Mouse (Mus musculus): ENCODE results near the gene Bdh1. TPM values are rescaled to one million over a fixed set of nuclear protein-coding genes. Genes with fewer than 3 reads are reported as not detected.

Bdh1 gene
- total and polyA plus RNA-seq, 2 experiments from 2014 or later = 4.2 to 9.5 TPM

DNA sequence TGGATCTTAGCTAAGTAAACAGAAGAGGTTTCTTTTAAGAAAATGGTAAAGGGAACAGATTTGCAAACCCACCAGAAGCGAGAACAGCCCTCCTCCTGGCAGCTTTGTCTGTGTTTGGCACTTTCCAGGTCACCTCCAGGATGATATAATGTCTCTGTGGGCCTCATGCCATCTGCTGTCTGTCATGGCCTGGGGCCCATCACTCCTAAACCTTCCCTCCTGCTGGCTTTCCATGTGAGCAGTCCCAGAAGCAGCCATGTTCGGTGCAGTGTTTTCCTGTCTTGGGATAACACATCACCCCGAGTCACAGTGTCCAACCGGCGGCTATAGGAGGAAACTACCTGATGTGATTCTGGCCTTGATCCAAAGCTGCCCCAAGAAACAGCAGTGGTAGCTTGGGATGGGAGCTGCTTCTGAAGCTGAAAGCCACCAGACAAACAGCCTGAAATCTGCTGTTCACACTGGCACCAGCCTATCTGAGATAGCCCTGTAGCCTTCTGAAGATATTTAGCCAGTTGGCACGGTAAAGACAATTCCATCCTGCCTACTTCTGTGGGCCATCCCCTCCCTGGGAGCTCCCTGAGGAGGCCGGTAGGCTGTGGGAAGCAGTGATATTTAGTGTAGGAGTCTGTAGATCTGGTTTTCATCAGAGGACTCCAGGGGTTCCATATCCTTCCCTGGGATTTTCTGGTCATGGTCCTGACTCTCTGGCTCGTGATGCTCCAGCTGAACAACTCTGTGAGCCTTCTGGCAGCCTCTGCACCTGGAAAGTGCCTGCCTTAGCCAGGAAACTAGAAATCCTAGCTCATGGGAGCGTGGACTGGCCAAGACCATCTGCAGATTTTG, 53.3 kb downstream of the Bdh1 start:
- WGBS = 44% methylated on average over 9 of the region's 9 CpGs
- no peaks in the 10 kb centered on the region for H3K4me1 ChIP-seq (ENCODE audit: control insufficient read depth, insufficient read depth)
- H3K36me3 ChIP-seq (replicated peaks; ENCODE audit: control insufficient read depth, insufficient read depth, low read length) = no peaks in the 10 kb centered on the region
- no peak overlapping the region for H3K4me2 ChIP-seq (ENCODE audit: low read depth, low read length)
- H3K4me3 ChIP-seq (ENCODE audit: low read depth, low read length) = no peak overlapping the region
- no peak overlapping the region for H3K27ac ChIP-seq (ENCODE audit: low read depth)
- no peak for ATAC-seq (ENCODE audit: insufficient read depth, low read depth)
- no peaks in the 10 kb centered on the region for H3K27me3 ChIP-seq (ENCODE audit: control insufficient read depth, insufficient read depth, low read length)
- TF ChIP-seq CTCF (IDR thresholded peaks at IDR 0.05; ENCODE audit: low read depth) = no peak
- TF ChIP-seq EP300 (IDR thresholded peaks at IDR 0.05; ENCODE audit: low read depth) = no peak
- H3K9ac ChIP-seq (replicated peaks; ENCODE audit: low read depth, low read length) = no peak overlapping the region
- no peak for DNase-seq (ENCODE audit: low spot score)
- H3K9me3 ChIP-seq (replicated peaks; ENCODE audit: control insufficient read depth, low read length) = peaks cover 7% of the 10 kb centered on the region; the same call in 1 of the 2 replicates

DNA sequence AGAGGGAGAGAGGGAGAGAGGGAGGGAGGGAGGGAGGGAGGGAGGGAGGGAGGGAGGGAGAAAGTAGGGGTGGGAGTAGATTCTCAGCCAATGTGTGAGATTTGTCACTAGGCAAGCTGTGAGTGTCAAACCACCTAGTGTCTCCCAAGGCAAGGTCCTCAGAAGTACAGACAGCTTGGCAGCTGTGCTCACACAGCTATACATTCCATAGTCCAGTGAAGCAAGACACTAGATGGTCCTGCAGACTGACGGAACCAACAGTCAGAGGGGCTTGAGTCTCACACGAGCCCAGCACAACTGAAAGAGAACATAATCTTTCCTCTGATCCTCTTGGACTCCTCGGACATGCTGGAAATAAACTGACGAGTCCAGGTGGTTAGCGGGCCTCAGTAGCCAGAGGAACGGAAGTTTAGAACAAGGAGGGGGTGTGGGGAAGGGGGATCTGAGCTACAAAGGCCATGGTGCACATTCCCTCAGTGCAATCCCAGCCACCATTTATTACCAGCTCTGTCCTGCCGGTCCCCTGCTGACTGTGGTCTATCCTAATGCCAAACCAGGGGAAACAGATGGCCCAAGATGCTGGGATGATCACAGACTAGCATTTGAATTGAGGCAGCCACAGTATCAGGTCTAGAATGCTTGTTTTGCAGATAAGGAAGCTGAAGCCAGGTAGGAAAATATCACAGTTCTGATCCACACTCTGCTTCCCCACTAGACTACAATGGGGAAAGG, 55.0 kb downstream of the Bdh1 start:
- Histone ChIP-seq H3K9ac (replicated peaks; ENCODE audit: low read depth, low read length) (no peak overlapping the region), H3K27me3 (ENCODE audit: control insufficient read depth, insufficient read depth, low read length) (no peaks in the 10 kb centered on the region), H3K27ac (ENCODE audit: low read depth) (no peak overlapping the region), H3K4me1 (ENCODE audit: control insufficient read depth, insufficient read depth) (no peaks in the 10 kb centered on the region), H3K36me3 (replicated peaks; ENCODE audit: control insufficient read depth, insufficient read depth, low read length) (no peaks in the 10 kb centered on the region), H3K9me3 (replicated peaks; ENCODE audit: control insufficient read depth, low read length) (peaks cover 7% of the 10 kb centered on the region; the same call in 1 of the 2 replicates), H3K4me3 (ENCODE audit: low read depth, low read length) (no peak overlapping the region), H3K4me2 (ENCODE audit: low read depth, low read length) (no peak overlapping the region)
- TF ChIP-seq EP300 (IDR thresholded peaks at IDR 0.05; ENCODE audit: low read depth) = no peak
- no peak for TF ChIP-seq CTCF (IDR thresholded peaks at IDR 0.05; ENCODE audit: low read depth)
- whole genome bisulfite sequencing = 54% methylated on average over 7 of the region's 7 CpGs
- no peak for ATAC-seq (ENCODE audit: insufficient read depth, low read depth)
- DNase-seq (ENCODE audit: low spot score) = no peak

DNA sequence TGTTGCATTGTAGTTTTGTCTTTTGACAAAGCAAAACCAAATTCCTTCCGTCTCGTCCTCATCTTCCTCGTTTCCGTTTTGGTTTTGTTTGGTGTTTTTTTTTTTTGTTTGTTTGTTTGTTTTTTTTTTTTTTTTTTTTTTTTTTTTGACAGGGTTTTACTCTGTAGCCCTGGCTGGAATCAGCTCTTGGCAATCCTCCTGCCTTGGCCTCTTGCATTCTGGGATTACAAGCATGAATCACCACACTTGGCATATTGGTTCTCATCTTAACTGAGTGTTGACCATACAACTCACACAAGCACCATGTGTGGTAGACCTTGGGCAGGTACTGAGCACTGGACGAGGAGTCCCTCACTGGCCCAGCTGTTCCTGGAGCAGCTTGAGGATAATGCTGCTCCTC, 63.3 kb downstream of the Bdh1 start:
- H3K4me2 ChIP-seq (ENCODE audit: low read depth, low read length) = no peak overlapping the region
- ATAC-seq (ENCODE audit: insufficient read depth, low read depth) (no peak), DNase-seq (ENCODE audit: low spot score) (no peak)
- 88% methylated on average over 5 of the region's 5 CpGs for WGBS
- TF ChIP-seq CTCF (IDR thresholded peaks at IDR 0.05; ENCODE audit: low read depth) = no peak
- no peak for TF ChIP-seq EP300 (IDR thresholded peaks at IDR 0.05; ENCODE audit: low read depth)
- no peaks in the 10 kb centered on the region for H3K36me3 ChIP-seq (replicated peaks; ENCODE audit: control insufficient read depth, insufficient read depth, low read length)
- H3K4me3 ChIP-seq (ENCODE audit: low read depth, low read length) = no peak overlapping the region
- no peak overlapping the region for H3K27ac ChIP-seq (ENCODE audit: low read depth)
- H3K4me1 ChIP-seq (ENCODE audit: control insufficient read depth, insufficient read depth) = no peaks in the 10 kb centered on the region
- H3K9ac ChIP-seq (replicated peaks; ENCODE audit: low read depth, low read length) = no peak overlapping the region
- H3K27me3 ChIP-seq (ENCODE audit: control insufficient read depth, insufficient read depth, low read length) = no peaks in the 10 kb centered on the region
- H3K9me3 ChIP-seq (replicated peaks; ENCODE audit: control insufficient read depth, low read length) = no peaks in the 10 kb centered on the region

DNA sequence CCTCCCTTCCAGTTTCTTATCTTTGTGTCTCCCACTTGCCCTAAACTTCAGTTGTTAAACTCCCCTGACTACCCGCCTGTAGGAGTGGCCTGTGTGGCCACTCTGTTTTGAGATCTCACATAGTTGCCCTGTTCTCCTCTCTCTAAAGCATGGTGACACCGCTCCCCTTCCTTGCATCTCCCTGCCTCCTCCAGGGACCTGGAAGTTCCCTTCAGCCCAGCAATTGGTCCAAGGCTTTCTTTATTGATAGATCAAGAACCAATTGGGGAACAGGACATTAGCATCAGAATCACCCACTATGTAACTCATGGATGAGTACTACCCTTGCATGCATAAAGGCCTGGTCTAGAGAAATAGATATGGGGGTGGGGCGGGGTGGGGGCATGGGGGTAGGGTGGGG, 65.2 kb downstream of the Bdh1 start:
- Histone ChIP-seq H3K4me3 (ENCODE audit: low read depth, low read length) (no peak overlapping the region), H3K27me3 (ENCODE audit: control insufficient read depth, insufficient read depth, low read length) (0 out of 2 replicates have a peak, but pooled peaks cover 3% of the 10 kb centered on the region), H3K9ac (replicated peaks; ENCODE audit: low read depth, low read length) (no peak overlapping the region), H3K36me3 (replicated peaks; ENCODE audit: control insufficient read depth, insufficient read depth, low read length) (no peaks in the 10 kb centered on the region), H3K4me2 (ENCODE audit: low read depth, low read length) (no peak overlapping the region), H3K27ac (ENCODE audit: low read depth) (no peak overlapping the region), H3K4me1 (ENCODE audit: control insufficient read depth, insufficient read depth) (no peaks in the 10 kb centered on the region), H3K9me3 (replicated peaks; ENCODE audit: control insufficient read depth, low read length) (no peaks in the 10 kb centered on the region)
- ATAC-seq (ENCODE audit: insufficient read depth, low read depth) = no peak
- no peak for DNase-seq (ENCODE audit: low spot score)
- no peak for TF ChIP-seq EP300 (IDR thresholded peaks at IDR 0.05; ENCODE audit: low read depth)
- no peak for TF ChIP-seq CTCF (IDR thresholded peaks at IDR 0.05; ENCODE audit: low read depth)
- 79% methylated on average over 3 of the region's 3 CpGs for WGBS

DNA sequence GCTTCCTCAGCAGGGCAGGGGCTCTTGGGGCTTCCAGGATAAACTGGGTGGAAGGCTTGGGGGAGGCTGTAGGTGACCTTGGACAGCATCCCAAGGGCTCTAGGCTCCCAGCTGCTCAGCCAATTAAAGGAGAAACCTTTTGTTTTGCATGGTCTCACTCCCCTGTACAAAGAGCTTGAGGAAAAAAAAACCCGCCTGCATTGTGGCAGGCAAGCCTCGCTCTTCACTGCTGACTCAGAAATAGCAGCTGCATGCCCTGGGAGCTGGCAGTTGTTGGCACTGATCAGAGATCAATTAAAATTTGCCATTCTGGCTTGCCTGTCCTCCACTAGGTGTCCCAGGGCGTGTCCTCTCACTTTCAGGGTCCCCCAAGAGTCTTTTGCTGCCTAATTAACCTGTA, 67.0 kb downstream of the Bdh1 start:
- Histone ChIP-seq H3K4me1 (ENCODE audit: control insufficient read depth, insufficient read depth) (no peaks in the 10 kb centered on the region), H3K36me3 (replicated peaks; ENCODE audit: control insufficient read depth, insufficient read depth, low read length) (no peaks in the 10 kb centered on the region), H3K9me3 (replicated peaks; ENCODE audit: control insufficient read depth, low read length) (no peaks in the 10 kb centered on the region), H3K4me2 (ENCODE audit: low read depth, low read length) (no peak overlapping the region), H3K4me3 (ENCODE audit: low read depth, low read length) (no peak overlapping the region), H3K27me3 (ENCODE audit: control insufficient read depth, insufficient read depth, low read length) (0 out of 2 replicates have a peak, but pooled peaks cover 3% of the 10 kb centered on the region), H3K9ac (replicated peaks; ENCODE audit: low read depth, low read length) (no peak overlapping the region), H3K27ac (ENCODE audit: low read depth) (no peak overlapping the region)
- 39% methylated on average over 3 of the region's 3 CpGs for WGBS
- TF ChIP-seq CTCF (IDR thresholded peaks at IDR 0.05; ENCODE audit: low read depth) (no peak), EP300 (IDR thresholded peaks at IDR 0.05; ENCODE audit: low read depth) (no peak)
- DNase-seq (ENCODE audit: low spot score) (no peak), ATAC-seq (ENCODE audit: insufficient read depth, low read depth) (no peak)

Data from heart, postnatal 0 days (tissue).